Mouse (Mus musculus) right cerebral cortex, postnatal 36 days (tissue): Measurements from ENCODE around the gene Rexo1.

Source experiments
- DNase-seq, 2 experiments: peaks; one replicate each; pipeline ENCODE4 v3.0.0; 2022; ENCODE audit warnings: low spot score in 2 of 2, mixed read lengths in 1 of 2

Gene Rexo1

GRCm38 (mm10) chr10:80584642-80585552 lies 23.5 kb upstream of the Rexo1 start:
- no peak for DNase-seq

- DNase-seq, result no peak
These were observed 22.7 kb upstream of the Rexo1 start for GRCm38 (mm10) chr10:80584045-80584488.

GRCm38 (mm10) chr10:80583047-80583446 lies 21.7 kb upstream of the Rexo1 start:
- no peak for DNase-seq

- no peak for DNase-seq
These were observed 17.6 kb upstream of the Rexo1 start for GRCm38 (mm10) chr10:80578911-80579310.

GRCm38 (mm10) chr10:80578131-80578750 lies 16.9 kb upstream of the Rexo1 start:
- no peak for DNase-seq

- DNase-seq, result peak; percentile 92 to 94
These were observed 16.1 kb upstream of the Rexo1 start, which contains the start of gene Klf16 for GRCm38 (mm10) chr10:80577195-80578130. TSS of gene Klf16 (minus strand) at chr10:80577321.

GRCm38 (mm10) chr10:80576351-80577194 lies 15.2 kb upstream of the Rexo1 start:
- DNase-seq, result no peak

- no peak for DNase-seq
These were observed 14.6 kb upstream of the Rexo1 start for GRCm38 (mm10) chr10:80575925-80576324.

GRCm38 (mm10) chr10:80574896-80575295 lies 13.5 kb upstream of the Rexo1 start:
- no peak for DNase-seq

GRCm38 (mm10) chr10:80573944-80574343 lies 12.6 kb upstream of the Rexo1 start:
- no peak for DNase-seq

GRCm38 (mm10) chr10:80572477-80572876 lies 11.1 kb upstream of the Rexo1 start:
- DNase-seq, result no peak

GRCm38 (mm10) chr10:80570871-80571836 lies 9.8 kb upstream of the Rexo1 start:
- no peak for DNase-seq

- DNase-seq, result no peak
These were observed 9.1 kb upstream of the Rexo1 start for GRCm38 (mm10) chr10:80570419-80570818.

GRCm38 (mm10) chr10:80569664-80570066 lies 8.3 kb upstream of the Rexo1 start:
- DNase-seq, result no peak

- DNase-seq, result no peak
These were observed 7.5 kb upstream of the Rexo1 start for GRCm38 (mm10) chr10:80568876-80569275.

- peak; percentile 82 to 84 for DNase-seq
These were observed 5.2 kb upstream of the Rexo1 start for GRCm38 (mm10) chr10:80566375-80567092.

- DNase-seq, result no peak
These were observed 739 bp downstream of the Rexo1 start for GRCm38 (mm10) chr10:80560621-80561020.

GRCm38 (mm10) chr10:80559431-80559830 lies 1.9 kb downstream of the Rexo1 start:
- no peak for DNase-seq
